Mouse (Mus musculus): Measurements from ENCODE around the gene Odam.

Odam gene

GRCm38 (mm10) chr5:87884729-87885128 lies at the start of gene Odam:
Gene Odam (plus strand): TSS chr5:87885029.
- DNase-seq (ENCODE audit: low spot score in 2 of 2): no peak

GRCm38 (mm10) chr5:87855136-87855716 lies 29.6 kb upstream of the Odam start:
- DNase-seq (ENCODE audit: low spot score in 2 of 2): no peak

- DNase-seq (ENCODE audit: low spot score in 2 of 2): no peak
Measured at GRCm38 (mm10) chr5:87870084-87870483, 14.7 kb upstream of the Odam start.

- no peak for DNase-seq (ENCODE audit: low spot score in 2 of 2)
Measured at GRCm38 (mm10) chr5:87871423-87871822, 13.4 kb upstream of the Odam start.

GRCm38 (mm10) chr5:87925372-87925771 lies 40.5 kb downstream of the Odam start, which contains the start of gene Csn3:
Gene Csn3 (plus strand): TSS chr5:87925579.
- no peak for DNase-seq (ENCODE audit: low spot score in 2 of 2)

GRCm38 (mm10) chr5:87931603-87932002 lies 46.8 kb downstream of the Odam start:
- DNase-seq (ENCODE audit: low spot score in 2 of 2): no peak

- no peak for DNase-seq (ENCODE audit: low spot score in 2 of 2)
Measured at GRCm38 (mm10) chr5:87940752-87941151, 55.9 kb downstream of the Odam start.

- no peak for DNase-seq (ENCODE audit: low spot score in 2 of 2)
Measured at GRCm38 (mm10) chr5:87942515-87942914, 57.7 kb downstream of the Odam start.
